Mouse (Mus musculus): ENCODE results near the gene Ppp2r5e.
A peak's percentile ranks its signal among the peaks of the same experiment; 100 is the strongest.
"Not testable (repeated sequence)": the region's sequence is repeated elsewhere in the genome, so short reads cannot be mapped to it uniquely, and the experiment has no call there.

Gene Ppp2r5e

GRCm38 (mm10) chr12:75492148-75492547 lies 103.9 kb downstream of the Ppp2r5e start:
- not testable (repeated sequence) for DNase-seq (ENCODE audit: low spot score)

GRCm38 (mm10) chr12:75487500-75487899 lies 108.5 kb downstream of the Ppp2r5e start:
- DNase-seq (ENCODE audit: low spot score), result no peak

GRCm38 (mm10) chr12:75486568-75487286 lies 109.3 kb downstream of the Ppp2r5e start:
- no peak for DNase-seq (ENCODE audit: low spot score)

- DNase-seq (ENCODE audit: low spot score), result no peak
Measured at GRCm38 (mm10) chr12:75482781-75483180, 113.3 kb downstream of the Ppp2r5e start.

- no peak for DNase-seq (ENCODE audit: low spot score)
Measured at GRCm38 (mm10) chr12:75482015-75482414, 114.0 kb downstream of the Ppp2r5e start.

- no peak for DNase-seq (ENCODE audit: low spot score)
Measured at GRCm38 (mm10) chr12:75480031-75480430, 116.0 kb downstream of the Ppp2r5e start.

- DNase-seq (ENCODE audit: low spot score), result no peak
Measured at GRCm38 (mm10) chr12:75479375-75479898, 116.6 kb downstream of the Ppp2r5e start.

GRCm38 (mm10) chr12:75478596-75478995 lies 117.4 kb downstream of the Ppp2r5e start:
- DNase-seq (ENCODE audit: low spot score), result no peak

- DNase-seq (ENCODE audit: low spot score), result no peak
Measured at GRCm38 (mm10) chr12:75478117-75478516, 117.9 kb downstream of the Ppp2r5e start.

GRCm38 (mm10) chr12:75473021-75473420 lies 123.0 kb downstream of the Ppp2r5e start:
- no peak for DNase-seq (ENCODE audit: low spot score)

- no peak for DNase-seq (ENCODE audit: low spot score)
Measured at GRCm38 (mm10) chr12:75472107-75472506, 123.9 kb downstream of the Ppp2r5e start.

GRCm38 (mm10) chr12:75467814-75468213 lies 128.2 kb downstream of the Ppp2r5e start:
- no peak for DNase-seq (ENCODE audit: low spot score)

GRCm38 (mm10) chr12:75467127-75467526 lies 128.9 kb downstream of the Ppp2r5e start:
- DNase-seq (ENCODE audit: low spot score), result no peak

- DNase-seq (ENCODE audit: low spot score), result no peak
Measured at GRCm38 (mm10) chr12:75466206-75466605, 129.8 kb downstream of the Ppp2r5e start.

- peak; percentile 55 for DNase-seq (ENCODE audit: low spot score)
Measured at GRCm38 (mm10) chr12:75464016-75464769, 131.9 kb downstream of the Ppp2r5e start.

GRCm38 (mm10) chr12:75460561-75460960 lies 135.5 kb downstream of the Ppp2r5e start:
- DNase-seq (ENCODE audit: low spot score), result no peak

GRCm38 (mm10) chr12:75459656-75460055 lies 136.4 kb downstream of the Ppp2r5e start:
- no peak for DNase-seq (ENCODE audit: low spot score)

GRCm38 (mm10) chr12:75453441-75453840 lies 142.6 kb downstream of the Ppp2r5e start:
- DNase-seq (ENCODE audit: low spot score), result no peak

GRCm38 (mm10) chr12:75453027-75453426 lies 143.0 kb downstream of the Ppp2r5e start:
- DNase-seq (ENCODE audit: low spot score), result peak; percentile 34

- DNase-seq (ENCODE audit: low spot score), result no peak
Measured at GRCm38 (mm10) chr12:75450592-75450991, 145.5 kb downstream of the Ppp2r5e start.

- DNase-seq (ENCODE audit: low spot score), result no peak
Measured at GRCm38 (mm10) chr12:75450011-75450410, 146.0 kb downstream of the Ppp2r5e start.

- DNase-seq (ENCODE audit: low spot score), result no peak
Measured at GRCm38 (mm10) chr12:75449475-75449966, 146.5 kb downstream of the Ppp2r5e start.

- DNase-seq (ENCODE audit: low spot score), result no peak
Measured at GRCm38 (mm10) chr12:75448921-75449320, 147.1 kb downstream of the Ppp2r5e start.

Measured in embryo, embryonic 10.5 days (tissue).